Mouse (Mus musculus) olfactory bulb, adult 2 months (tissue): ENCODE results near the gene Ank3.

Experiments
- CTCF ChIP-seq: fragments of 200-500 bp; IDR thresholded peaks from 2 replicates; pipeline ENCODE4 v1.5.1; 2012; ENCODE audit warnings: low read depth, mild to moderate bottlenecking, low read length, moderate library complexity; ENCODE audit not compliant: insufficient read depth
- POLR2A ChIP-seq: fragments of 200-500 bp; IDR thresholded peaks from 2 replicates; pipeline ENCODE4 v1.6.1; 2012; ENCODE audit warnings: mild to moderate bottlenecking, low read depth, low read length, moderate library complexity; ENCODE audit not compliant: insufficient read depth

- TF ChIP-seq POLR2A (no peak), CTCF (no peak)
These were observed 540.6 kb downstream of the Ank3 start for GRCm38 (mm10) chr10:69939144-69939543.
